Comparison of ENCODE assay signal across 9 mouse cellular contexts in the genomic region with DNA sequence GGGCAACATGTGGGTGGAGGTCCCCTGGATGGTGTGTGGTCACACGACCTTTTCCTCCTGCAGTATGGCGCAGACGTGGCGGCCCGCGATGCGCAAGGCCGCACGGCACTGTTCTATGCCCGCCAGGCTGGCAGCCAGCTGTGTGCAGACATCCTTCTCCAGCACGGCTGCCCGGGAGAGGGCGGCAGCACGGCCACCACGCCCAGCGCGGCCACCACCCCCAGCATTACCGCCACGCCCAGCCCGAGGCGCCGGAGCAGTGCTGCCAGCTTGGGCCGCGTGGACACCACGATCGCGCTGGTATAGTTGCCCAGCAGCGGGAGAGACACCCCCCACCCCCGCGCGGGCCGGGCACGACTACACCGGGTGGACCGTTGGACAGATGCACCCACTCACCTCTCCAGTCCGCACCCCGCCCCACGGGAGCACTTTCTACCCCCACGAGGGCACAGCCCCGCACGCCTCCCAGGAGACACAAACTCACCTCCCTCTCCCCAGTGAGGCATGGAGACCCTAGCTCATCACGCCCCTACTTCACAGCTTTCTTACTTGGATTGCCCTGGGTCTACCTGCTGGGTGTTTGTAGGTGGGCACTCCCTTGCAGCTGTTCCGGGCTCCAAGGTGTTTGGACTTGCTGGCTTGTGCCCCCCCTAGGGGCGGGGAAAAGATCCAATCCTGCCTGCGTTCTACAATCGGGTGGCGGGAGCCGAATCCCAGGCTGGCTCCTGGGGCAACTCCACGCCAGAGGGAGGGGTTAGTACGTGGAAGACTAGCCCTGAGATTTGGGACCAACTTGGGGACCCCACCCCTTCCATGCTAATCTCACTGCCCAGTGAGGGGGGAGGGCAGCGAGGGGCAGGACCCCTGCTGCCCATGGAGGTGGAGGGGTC. TPM values are rescaled to one million over a fixed set of nuclear protein-coding genes. Genes with fewer than 3 reads are reported as not detected.
DNase-seq lines count a peak whose midpoint lies in the region; ATAC-seq and TF ChIP-seq lines count a peak whose summit lies in the region.
"Had no signal": no experiment of that assay in that cellular context is flagged by ENCODE, and none has a peak within 500 bp of the region (broad histone marks: within the 10 kb centered on the region; RNA-seq: fewer than 3 reads in every experiment).

No protein-coding gene starts in this region.

- 11% methylated on average over 51 of the region's 51 CpGs for WGBS in intestine, postnatal 0 days

- H3K36me3 ChIP-seq in intestine, postnatal 0 days (ENCODE audit: control insufficient read depth, insufficient read depth) = peaks cover 20% of the 10 kb centered on the region

- peaks cover 48% of the 10 kb centered on the region for H3K27me3 ChIP-seq in intestine, postnatal 0 days (replicated peaks; ENCODE audit: control insufficient read depth, insufficient read depth, low read length)

- no peak overlapping the region for H3K27ac ChIP-seq in intestine, postnatal 0 days (ENCODE audit: low read depth, low read length)
- H3K27ac ChIP-seq: macrophage had no signal

- DNase-seq in cerebellum, adult 8-10 months = peak; percentile 38
- no peak for DNase-seq in cerebellum, postnatal 4 days (ENCODE audit: low spot score in 2 of 2)
- DNase-seq in urinary bladder, postnatal 14 days (ENCODE audit: low spot score) = peak; percentile 29
- no peak for DNase-seq in urinary bladder, postnatal 4 days (ENCODE audit: low spot score in 2 of 2)
- peak; percentile 56 for DNase-seq in lung, postnatal 10 days
- no peak for DNase-seq in embryo, embryonic 9.5 days (ENCODE audit: extremely low spot score)

- H3K4me1 ChIP-seq in intestine, postnatal 0 days (replicated peaks; ENCODE audit: control insufficient read depth, insufficient read depth, low read length) = no peaks in the 10 kb centered on the region; the same call in 1 of the 2 replicates

- peak; percentile 39 for ATAC-seq in intestine, postnatal 0 days
- no peak for ATAC-seq in granulocyte monocyte progenitor cell, adult 5-6 weeks (replicated peaks; ENCODE audit: poor library complexity, severe bottlenecking)

- H3K4me2 ChIP-seq in intestine, postnatal 0 days (replicated peaks; ENCODE audit: low read depth) = peak overlapping the region; percentile 45

- H3K9me3 ChIP-seq in intestine, postnatal 0 days (ENCODE audit: control insufficient read depth) = no peaks in the 10 kb centered on the region

- TF ChIP-seq CTCF in intestine, postnatal 0 days (IDR thresholded peaks at IDR 0.05; ENCODE audit: low read depth) = peak; percentile 30; the same call in 1 of the 2 replicates

- peak overlapping the region; percentile 25 for H3K4me3 ChIP-seq in intestine, postnatal 0 days (ENCODE audit: low read depth, low read length)

- no peak overlapping the region for H3K9ac ChIP-seq in intestine, postnatal 0 days (ENCODE audit: low read depth, low read length)

RNA-seq across cellular contexts. Expression of gene Agap2, which starts 16.7 kb away (rescaled TPM):
- polyA plus RNA-seq in intestine, postnatal 0 days (2015; fragmentation: Nextera tagmentation; extraction: Ambion mirVana) = 0.07 and 0.20 TPM in 2 replicates
- 26.3 and 27.2 TPM in 2 replicates for total RNA-seq in granulocyte monocyte progenitor cell, adult 5-6 weeks (2014; fragmentation: Nextera tagmentation)
- 18.8 and 34.4 TPM in 2 replicates for total RNA-seq in granulocyte monocyte progenitor cell, adult 5-6 weeks (2017)

RNA-seq across cellular contexts. Expression of gene Tspan31, which starts 21.7 kb away (rescaled TPM):
- polyA plus RNA-seq in intestine, postnatal 0 days (2015; fragmentation: Nextera tagmentation; extraction: Ambion mirVana) = 264 and 300 TPM in 2 replicates
- 92.4 and 102 TPM in 2 replicates for total RNA-seq in granulocyte monocyte progenitor cell, adult 5-6 weeks (2014; fragmentation: Nextera tagmentation)
- 82.5 and 82.6 TPM in 2 replicates for total RNA-seq in granulocyte monocyte progenitor cell, adult 5-6 weeks (2017)

RNA-seq across cellular contexts. Expression of gene Cdk4, which starts 28.4 kb away (rescaled TPM):
- polyA plus RNA-seq in intestine, postnatal 0 days (2015; fragmentation: Nextera tagmentation; extraction: Ambion mirVana) = 500 and 515 TPM in 2 replicates
- total RNA-seq in granulocyte monocyte progenitor cell, adult 5-6 weeks (2014; fragmentation: Nextera tagmentation) = 721 and 802 TPM in 2 replicates
- total RNA-seq in granulocyte monocyte progenitor cell, adult 5-6 weeks (2017) = 568 and 716 TPM in 2 replicates

RNA-seq across cellular contexts. Expression of gene Os9, which starts 29.2 kb away (rescaled TPM):
- polyA plus RNA-seq in intestine, postnatal 0 days (2015; fragmentation: Nextera tagmentation; extraction: Ambion mirVana) = 113 and 116 TPM in 2 replicates
- 73.3 and 80.0 TPM in 2 replicates for total RNA-seq in granulocyte monocyte progenitor cell, adult 5-6 weeks (2014; fragmentation: Nextera tagmentation)
- 202 and 218 TPM in 2 replicates for total RNA-seq in granulocyte monocyte progenitor cell, adult 5-6 weeks (2017)

RNA-seq across cellular contexts. Expression of gene March9, which starts 31.8 kb away (rescaled TPM):
- 0.91 and 1.1 TPM in 2 replicates for polyA plus RNA-seq in intestine, postnatal 0 days (2015; fragmentation: Nextera tagmentation; extraction: Ambion mirVana)
- not detected in 2 replicates for total RNA-seq in granulocyte monocyte progenitor cell, adult 5-6 weeks (2014; fragmentation: Nextera tagmentation)
- total RNA-seq in granulocyte monocyte progenitor cell, adult 5-6 weeks (2017) = not detected in 2 replicates

Comparison
In these comparisons a context has a peak if more than half of its experiments do, and no peak if none do; other contexts are left out.
1. DNase-seq: peak in cerebellum, adult 8-10 months (single experiment), urinary bladder, postnatal 14 days (single experiment) and lung, postnatal 10 days (single experiment); none in cerebellum, postnatal 4 days (0 of 2), urinary bladder, postnatal 4 days (0 of 2) and embryo, embryonic 9.5 days (single experiment).